Mouse (Mus musculus): Measurements from ENCODE around the gene Slc22a16.

- no peak for TF ChIP-seq CTCF (IDR thresholded peaks at IDR 0.05; ENCODE audit: borderline replicate concordance, insufficient read depth, low read depth, low read length)
- TF ChIP-seq POLR2A (IDR thresholded peaks at IDR 0.05; ENCODE audit: borderline replicate concordance, insufficient read depth, low read length) = no peak
Observed at GRCm38 (mm10) chr10:40528668-40529067, 41.5 kb upstream of the Slc22a16 start.

Data from cerebellum, adult 2 months (tissue).